Mouse (Mus musculus) G1E (cell line): Measurements from ENCODE around the gene Shank3. TPM values are rescaled to one million over a fixed set of nuclear protein-coding genes. Genes with fewer than 3 reads are reported as not detected.
A peak's percentile ranks its signal among the peaks of the same experiment; 100 is the strongest.

Experiments used
- ATAC-seq: 2 replicates; pipeline ENCODE4 v1.8.0; 2016; ENCODE audit warnings: mild to moderate bottlenecking; ENCODE audit not compliant: insufficient number of reproducible peaks, poor library complexity, low FRiP score, severe bottlenecking; ENCODE audit errors: extremely low read depth
- DNase-seq: peaks from one replicate; pipeline ENCODE4 v3.0.0; 2012; ENCODE audit warnings: low spot score
- H3K27me3 ChIP-seq: 2 replicates; pipeline ENCODE4 v1.6.1; 2012; ENCODE audit warnings: mild to moderate bottlenecking, low read length, inconsistent platforms; ENCODE audit not compliant: insufficient read depth
- H3K36me3 ChIP-seq: replicated peaks from 2 replicates; pipeline ENCODE3; 2012; ENCODE audit warnings: mild to moderate bottlenecking, inconsistent platforms
- H3K4me1 ChIP-seq: 2 replicates; pipeline ENCODE4 v1.6.1; 2012; ENCODE audit warnings: low read depth, low read length, inconsistent platforms, mixed read lengths; ENCODE audit not compliant: insufficient read depth
- H3K4me3 ChIP-seq: 2 replicates; pipeline ENCODE4 v1.5.1; 2012; ENCODE audit warnings: low read depth, mild to moderate bottlenecking, inconsistent platforms, low read length, moderate library complexity, mixed read lengths
- H3K9me3 ChIP-seq: replicated peaks from 2 replicates; pipeline ENCODE4 v1.6.1; 2012; ENCODE audit warnings: inconsistent platforms
- CTCF ChIP-seq: IDR thresholded peaks from 2 replicates; pipeline ENCODE4 v1.5.1; 2012; ENCODE audit warnings: low read depth, low read length, inconsistent platforms, mixed read lengths
- GATA1 ChIP-seq: IDR thresholded peaks from 2 replicates; pipeline ENCODE4 v1.6.1; 2012; ENCODE audit warnings: borderline replicate concordance, low read length, inconsistent platforms, mixed read lengths
- GATA2 ChIP-seq: IDR thresholded peaks from 2 replicates; pipeline ENCODE4 v1.6.1; 2012; ENCODE audit warnings: low read depth, low read length, inconsistent platforms, borderline replicate concordance
- POLR2AphosphoS5 ChIP-seq: IDR thresholded peaks from 2 replicates; pipeline ENCODE4 v1.6.1; 2012; ENCODE audit warnings: low read depth, low read length, inconsistent platforms; ENCODE audit not compliant: insufficient replicate concordance
- TAL1 ChIP-seq: conservative IDR thresholded peaks from 2 replicates; pipeline ENCODE4 v1.6.1; 2012; ENCODE audit warnings: low read depth, low read length, inconsistent platforms, mixed read lengths
- polyA plus RNA-seq: library from polyadenylated mRNA; stranded (reverse); fragments of >175 nt; gene quantifications from 2 replicates; pipeline ENCODE4 v1.2.3, GENCODE M21; 2012
- total RNA-seq, 2 experiments: library from RNA; stranded (forward) in 1 of 2; stranded (reverse) in 1 of 2; fragments of 200-1000 nt in 1 of 2; fragments of >200 nt in 1 of 2; fragmentation: Nextera tagmentation in 1 of 2; gene quantifications; 2 replicates each; pipeline ENCODE4 v1.2.3; 2014 to 2017

The Shank3 gene
- total and polyA plus RNA-seq, 3 experiments: 0.40 to 0.55 TPM; not detected in 1

DNA sequence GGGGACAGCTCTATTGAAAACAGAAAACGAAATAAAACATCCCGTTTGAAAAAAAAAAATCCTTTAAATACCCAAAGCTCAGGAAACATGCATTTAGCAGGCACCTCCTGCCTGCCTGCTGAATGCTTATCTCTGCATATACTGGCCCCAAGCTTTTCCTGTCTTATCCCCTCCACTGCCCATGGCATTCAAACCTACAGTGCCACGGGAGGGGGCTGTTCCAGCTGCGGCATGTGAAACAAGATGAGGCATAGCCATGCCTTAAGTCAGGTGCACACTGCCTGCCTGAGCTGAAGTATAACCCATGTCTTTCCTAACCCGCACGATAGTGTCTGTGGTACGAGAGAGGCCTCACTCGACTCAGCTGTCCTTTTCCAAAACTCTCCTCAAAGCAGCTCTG, 72.7 kb downstream of the Shank3 start:
- Histone ChIP-seq H3K9me3 (0 out of 2 replicates have a peak, but pooled peaks cover 2% of the 10 kb centered on the region), H3K4me1 (no peaks in the 10 kb centered on the region), H3K36me3 (no peaks in the 10 kb centered on the region), H3K4me3 (no peak overlapping the region), H3K27me3 (no peaks in the 10 kb centered on the region; the same call in 1 of the 2 replicates)
- DNase-seq (no peak), ATAC-seq (no peak)
- TF ChIP-seq TAL1 (no peak), CTCF (no peak), GATA2 (no peak), POLR2AphosphoS5 (no peak), GATA1 (no peak)

DNA sequence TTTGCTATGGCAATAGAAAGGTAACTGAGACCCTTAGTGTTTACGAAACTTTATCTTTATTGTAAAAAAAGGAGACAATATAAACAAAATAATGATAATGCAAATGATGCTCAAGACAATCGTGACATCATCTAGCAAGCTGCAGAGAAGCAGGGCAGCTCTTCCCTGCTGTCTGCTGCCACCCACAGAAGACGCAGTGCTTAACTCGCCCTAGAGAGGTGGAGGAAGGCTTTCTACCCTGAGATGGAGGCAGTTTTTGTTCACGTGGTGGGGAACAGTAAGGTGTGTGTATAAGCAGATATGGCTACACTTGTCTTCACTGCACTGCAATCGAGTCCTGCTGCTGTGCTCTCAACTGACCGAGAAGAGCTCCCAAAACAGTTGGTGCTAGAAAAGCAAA, 83.1 kb downstream of the Shank3 start:
- ATAC-seq (no peak), DNase-seq (no peak)
- no peaks in the 10 kb centered on the region for H3K4me1 ChIP-seq
- peaks cover 21% of the 10 kb centered on the region for H3K36me3 ChIP-seq
- no peaks in the 10 kb centered on the region for H3K9me3 ChIP-seq
- H3K4me3 ChIP-seq: no peak overlapping the region
- no peak for TF ChIP-seq POLR2AphosphoS5
- no peak for TF ChIP-seq GATA2
- no peak for TF ChIP-seq GATA1
- TF ChIP-seq CTCF: no peak
- no peak for TF ChIP-seq TAL1
- H3K27me3 ChIP-seq: no peaks in the 10 kb centered on the region

DNA sequence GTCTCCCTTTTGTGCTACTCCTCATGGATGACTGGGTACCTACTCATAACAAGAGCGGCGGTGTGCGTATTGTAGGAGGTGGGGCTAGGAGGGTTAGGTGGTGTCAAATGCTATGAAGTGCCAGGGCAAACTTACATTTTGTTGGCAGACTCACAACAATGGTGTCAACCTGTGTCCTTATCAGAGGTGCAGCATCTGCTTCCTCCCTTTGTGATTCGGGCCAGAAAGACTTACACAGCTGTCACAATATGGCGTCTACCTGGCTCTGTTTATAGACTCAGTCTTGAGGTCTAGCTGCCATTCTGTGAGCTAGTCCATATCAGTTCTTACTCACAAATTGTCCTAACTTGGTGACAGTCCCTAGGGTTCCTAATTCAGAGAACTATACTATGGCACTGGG, 85.7 kb downstream of the Shank3 start:
- no peaks in the 10 kb centered on the region for H3K9me3 ChIP-seq
- H3K4me3 ChIP-seq: no peak overlapping the region
- H3K4me1 ChIP-seq: no peaks in the 10 kb centered on the region
- peaks cover 33% of the 10 kb centered on the region for H3K36me3 ChIP-seq
- ATAC-seq: no peak
- TF ChIP-seq TAL1 (no peak), GATA1 (no peak), CTCF (no peak), GATA2 (no peak), POLR2AphosphoS5 (no peak)
- no peaks in the 10 kb centered on the region for H3K27me3 ChIP-seq
- DNase-seq: no peak

DNA sequence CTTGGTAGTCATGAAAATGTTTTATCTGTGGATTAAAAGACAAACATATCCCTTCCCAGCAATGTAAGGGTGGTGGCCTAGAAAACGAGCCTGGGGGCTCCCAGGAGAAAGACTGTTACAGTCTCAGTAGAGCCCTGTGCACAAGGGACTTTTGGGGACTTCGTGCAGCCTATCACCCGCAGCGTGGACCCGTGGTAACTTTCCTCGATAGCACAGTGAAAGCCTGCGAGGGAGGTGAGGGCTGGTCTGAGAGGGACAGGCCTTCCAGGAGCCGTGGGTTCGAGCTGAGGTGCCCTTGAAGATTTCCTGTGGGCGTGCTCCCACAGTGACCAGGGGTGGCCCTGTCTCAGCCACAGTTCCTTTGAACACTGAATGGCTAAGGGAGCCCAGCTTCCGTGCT, 86.2 kb downstream of the Shank3 start:
- Histone ChIP-seq H3K36me3 (peaks cover 33% of the 10 kb centered on the region), H3K4me1 (0 out of 2 replicates have a peak, but pooled peaks cover 1% of the 10 kb centered on the region), H3K4me3 (no peak overlapping the region), H3K27me3 (no peaks in the 10 kb centered on the region), H3K9me3 (no peaks in the 10 kb centered on the region)
- no peak for DNase-seq
- TF ChIP-seq TAL1 (no peak), CTCF (no peak), POLR2AphosphoS5 (no peak), GATA1 (no peak), GATA2 (no peak)
- ATAC-seq: no peak

DNA sequence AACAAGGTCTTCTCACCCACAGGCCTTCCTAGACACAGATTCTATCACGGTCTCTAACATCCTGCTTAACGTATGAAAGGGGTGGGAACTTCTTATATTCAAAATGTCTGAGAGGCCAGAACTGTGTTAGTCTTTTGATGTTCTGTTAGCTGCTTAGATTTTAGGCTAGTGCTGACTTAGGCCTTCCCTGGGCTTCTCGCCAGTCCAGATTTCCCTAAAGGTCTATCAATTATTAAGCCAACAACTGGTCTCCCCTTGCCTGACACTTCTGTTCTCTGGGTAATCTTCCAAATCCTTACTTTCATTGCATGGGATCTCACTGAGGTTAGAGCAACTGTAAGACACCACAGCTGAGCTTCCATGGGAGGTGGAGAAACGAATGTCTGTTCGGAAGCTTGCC, 89.7 kb downstream of the Shank3 start:
- Histone ChIP-seq H3K27me3 (no peaks in the 10 kb centered on the region), H3K9me3 (no peaks in the 10 kb centered on the region), H3K4me1 (peaks cover 15% of the 10 kb centered on the region), H3K36me3 (peaks cover 27% of the 10 kb centered on the region), H3K4me3 (no peak overlapping the region)
- DNase-seq (no peak), ATAC-seq (no peak)
- no peak for TF ChIP-seq GATA2

DNA sequence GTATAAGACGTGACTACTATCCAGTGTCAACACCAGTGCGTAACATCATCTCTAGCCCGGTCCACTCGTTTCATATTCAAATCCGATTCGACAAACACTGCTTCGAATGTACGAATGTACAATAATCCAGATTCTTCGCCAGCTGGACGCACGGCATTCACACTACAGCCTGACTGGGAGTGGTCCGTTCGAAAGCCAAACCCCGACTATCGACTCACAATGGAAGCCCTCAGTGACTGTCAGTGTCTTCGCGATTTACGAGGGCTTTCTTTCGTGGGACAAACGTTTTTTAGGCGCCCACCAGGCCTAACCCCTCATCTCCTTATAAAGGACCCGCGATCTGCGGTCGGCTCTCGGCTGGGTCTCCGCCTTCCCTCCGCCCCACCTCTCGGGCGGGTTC, 91.9 kb downstream of the Shank3 start:
- TF ChIP-seq GATA2: no peak
- no peak for TF ChIP-seq CTCF
- no peak for TF ChIP-seq GATA1
- no peak for TF ChIP-seq POLR2AphosphoS5
- TF ChIP-seq TAL1: no peak
- peak overlapping the region; percentile 87 for H3K4me3 ChIP-seq
- DNase-seq (peak; percentile 6), ATAC-seq (no peak)
- H3K4me1 ChIP-seq: peaks cover 15% of the 10 kb centered on the region
- peaks cover 22% of the 10 kb centered on the region for H3K36me3 ChIP-seq
- no peaks in the 10 kb centered on the region for H3K9me3 ChIP-seq
- H3K27me3 ChIP-seq: peaks cover 2% of the 10 kb centered on the region; the same call in 1 of the 2 replicates
